Mouse (Mus musculus): ENCODE results near the gene Lhfpl2. TPM values are rescaled to one million over a fixed set of nuclear protein-coding genes. Genes with fewer than 3 reads are reported as not detected.

Lhfpl2 gene
- polyA plus RNA-seq, 1 experiment from 2014 or later: 18.5 TPM

DNA sequence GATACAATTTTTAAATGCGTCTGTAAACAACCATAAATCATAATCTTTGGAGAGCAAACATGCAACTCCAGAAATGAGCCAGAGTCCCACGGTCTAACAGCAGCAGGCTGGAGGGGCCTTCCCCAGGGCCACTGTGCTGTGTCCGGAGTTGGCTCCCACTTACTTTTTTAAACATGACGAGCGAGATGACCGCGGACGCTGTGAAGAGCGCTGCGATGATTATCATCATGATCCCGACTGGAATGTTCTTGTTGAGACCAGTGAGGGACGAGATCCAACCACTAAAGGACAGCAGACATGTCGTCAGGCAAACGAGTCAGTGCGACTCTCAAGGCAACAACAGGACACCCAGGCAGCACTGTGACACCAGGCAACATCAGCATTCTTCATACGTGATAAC, 150.4 kb downstream of the Lhfpl2 start:
- no peaks in the 10 kb centered on the region for H3K4me1 ChIP-seq (ENCODE audit: control insufficient read depth, insufficient read depth, low read length)
- no peak overlapping the region for H3K27ac ChIP-seq (ENCODE audit: low read depth, low read length)
- no peaks in the 10 kb centered on the region for H3K27me3 ChIP-seq (ENCODE audit: control insufficient read depth, insufficient read depth, low read length)
- no peak overlapping the region for H3K9ac ChIP-seq (ENCODE audit: low read depth, low read length)
- no peaks in the 10 kb centered on the region; the same call in 1 of the 2 replicates for H3K9me3 ChIP-seq (replicated peaks; ENCODE audit: control insufficient read depth, low read length)
- ATAC-seq (replicated peaks; ENCODE audit: insufficient number of reproducible peaks, low FRiP score, low TSS enrichment): no peak
- H3K36me3 ChIP-seq (ENCODE audit: control insufficient read depth, insufficient read depth, low read length): peaks cover 2% of the 10 kb centered on the region
- 90% methylated on average over 16 of the region's 16 CpGs for WGBS (ENCODE audit: insufficient replicate concordance)
- H3K4me3 ChIP-seq (ENCODE audit: low read depth, low read length): no peak overlapping the region
- no peak overlapping the region for H3K4me2 ChIP-seq

- no peak for ATAC-seq (replicated peaks; ENCODE audit: insufficient number of reproducible peaks, low FRiP score, low TSS enrichment)
Observed at GRCm38 (mm10) chr13:94208892-94209291, 151.3 kb downstream of the Lhfpl2 start.

DNA sequence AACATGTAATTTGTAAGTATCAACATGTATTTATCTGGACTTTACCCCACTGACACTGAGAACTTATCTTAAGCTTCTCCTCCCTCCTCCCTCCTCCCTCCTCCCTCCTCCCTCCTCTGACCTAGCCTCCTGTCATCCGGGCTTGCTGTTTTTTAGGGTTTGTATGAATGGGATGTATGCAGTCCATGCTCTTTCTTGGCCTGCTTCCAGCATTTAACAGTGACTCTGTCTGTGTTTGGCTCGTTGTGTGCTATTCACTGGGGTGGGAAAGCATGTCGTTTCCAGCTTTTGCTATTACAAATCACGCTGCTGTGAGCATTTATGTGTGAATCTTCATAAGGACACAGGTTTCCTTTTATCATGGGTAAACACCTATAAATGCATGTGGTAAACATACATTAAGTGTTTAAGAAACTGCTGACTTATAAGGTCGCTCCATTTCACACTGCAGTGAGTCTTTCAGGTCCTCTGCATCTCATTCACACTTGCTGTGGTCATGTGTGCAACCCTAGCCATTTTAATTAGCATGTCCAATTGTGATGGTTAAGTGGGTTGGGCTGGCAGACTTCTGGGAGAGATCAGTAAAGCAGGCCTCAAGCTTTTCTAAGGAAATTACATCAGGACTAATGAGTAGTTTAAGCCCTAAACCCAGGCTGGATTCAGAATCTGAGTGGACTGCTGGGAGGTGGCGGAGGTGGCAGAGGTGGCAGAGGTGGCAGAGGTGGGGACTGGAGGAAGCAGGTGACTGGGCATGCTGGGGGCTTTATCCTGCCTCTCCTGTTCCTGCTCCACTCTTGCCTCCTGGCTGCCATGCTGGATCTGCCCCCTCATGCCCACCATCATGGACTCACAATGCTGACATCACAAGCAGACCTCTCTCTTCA, 153.9 kb downstream of the Lhfpl2 start:
- H3K4me1 ChIP-seq (ENCODE audit: control insufficient read depth, insufficient read depth, low read length): no peaks in the 10 kb centered on the region
- no peak for ATAC-seq (replicated peaks; ENCODE audit: insufficient number of reproducible peaks, low FRiP score, low TSS enrichment)
- H3K36me3 ChIP-seq (ENCODE audit: control insufficient read depth, insufficient read depth, low read length): peaks cover 2% of the 10 kb centered on the region
- 61% methylated on average over 6 of the region's 6 CpGs for WGBS (ENCODE audit: insufficient replicate concordance)
- no peaks in the 10 kb centered on the region; the same call in 1 of the 2 replicates for H3K9me3 ChIP-seq (replicated peaks; ENCODE audit: control insufficient read depth, low read length)
- H3K27me3 ChIP-seq (ENCODE audit: control insufficient read depth, insufficient read depth, low read length): no peaks in the 10 kb centered on the region
- no peak overlapping the region for H3K4me3 ChIP-seq (ENCODE audit: low read depth, low read length)
- no peak overlapping the region for H3K4me2 ChIP-seq
- no peak overlapping the region for H3K9ac ChIP-seq (ENCODE audit: low read depth, low read length)
- H3K27ac ChIP-seq (ENCODE audit: low read depth, low read length): no peak overlapping the region

More at GRCm38 (mm10) chr13:94208892-94209291, 151.3 kb downstream of the Lhfpl2 start:
- no peak overlapping the region for H3K4me3 ChIP-seq (ENCODE audit: low read depth, low read length)
- H3K4me2 ChIP-seq: no peak overlapping the region
- no peak overlapping the region for H3K27ac ChIP-seq (ENCODE audit: low read depth, low read length)
- no peaks in the 10 kb centered on the region; the same call in 1 of the 2 replicates for H3K9me3 ChIP-seq (replicated peaks; ENCODE audit: control insufficient read depth, low read length)
- H3K36me3 ChIP-seq (ENCODE audit: control insufficient read depth, insufficient read depth, low read length): peaks cover 2% of the 10 kb centered on the region
- H3K9ac ChIP-seq (ENCODE audit: low read depth, low read length): no peak overlapping the region
- no peaks in the 10 kb centered on the region for H3K4me1 ChIP-seq (ENCODE audit: control insufficient read depth, insufficient read depth, low read length)
- no peaks in the 10 kb centered on the region for H3K27me3 ChIP-seq (ENCODE audit: control insufficient read depth, insufficient read depth, low read length)

- H3K27ac ChIP-seq (ENCODE audit: low read depth, low read length): no peak overlapping the region
- H3K36me3 ChIP-seq (ENCODE audit: control insufficient read depth, insufficient read depth, low read length): peaks cover 2% of the 10 kb centered on the region
- no peak overlapping the region for H3K9ac ChIP-seq (ENCODE audit: low read depth, low read length)
- WGBS (ENCODE audit: insufficient replicate concordance): 94% methylated on average over 2 of the region's 2 CpGs
- H3K4me2 ChIP-seq: no peak overlapping the region
- no peak overlapping the region for H3K4me3 ChIP-seq (ENCODE audit: low read depth, low read length)
- H3K27me3 ChIP-seq (ENCODE audit: control insufficient read depth, insufficient read depth, low read length): no peaks in the 10 kb centered on the region
- H3K9me3 ChIP-seq (replicated peaks; ENCODE audit: control insufficient read depth, low read length): no peaks in the 10 kb centered on the region; the same call in 1 of the 2 replicates
- no peaks in the 10 kb centered on the region for H3K4me1 ChIP-seq (ENCODE audit: control insufficient read depth, insufficient read depth, low read length)
- ATAC-seq (replicated peaks; ENCODE audit: insufficient number of reproducible peaks, low FRiP score, low TSS enrichment): no peak
Observed at GRCm38 (mm10) chr13:94212179-94212578, 154.6 kb downstream of the Lhfpl2 start.

DNA sequence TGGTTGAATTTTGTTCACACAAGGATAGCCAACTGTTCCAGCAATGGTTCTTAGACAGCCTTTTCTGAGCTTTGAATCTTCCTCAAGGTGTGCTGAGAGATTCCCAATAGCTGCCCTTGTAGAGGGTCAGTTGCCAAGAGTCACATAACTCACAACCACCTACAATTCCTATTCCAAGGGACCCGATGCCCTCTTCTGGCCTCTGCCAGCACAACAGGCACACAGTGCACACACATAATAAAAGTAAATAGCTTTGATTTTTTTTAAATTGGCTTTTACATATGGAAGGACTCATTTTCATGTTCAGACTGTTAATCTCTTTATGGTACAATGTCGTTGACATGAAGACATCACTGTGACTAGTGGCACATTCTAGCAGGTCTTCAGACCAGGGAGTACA, 155.1 kb downstream of the Lhfpl2 start:
- Histone ChIP-seq H3K9ac (ENCODE audit: low read depth, low read length) (no peak overlapping the region), H3K4me2 (no peak overlapping the region), H3K4me3 (ENCODE audit: low read depth, low read length) (no peak overlapping the region), H3K4me1 (ENCODE audit: control insufficient read depth, insufficient read depth, low read length) (no peaks in the 10 kb centered on the region), H3K36me3 (ENCODE audit: control insufficient read depth, insufficient read depth, low read length) (peaks cover 2% of the 10 kb centered on the region), H3K27ac (ENCODE audit: low read depth, low read length) (no peak overlapping the region), H3K27me3 (ENCODE audit: control insufficient read depth, insufficient read depth, low read length) (no peaks in the 10 kb centered on the region), H3K9me3 (replicated peaks; ENCODE audit: control insufficient read depth, low read length) (no peaks in the 10 kb centered on the region; the same call in 1 of the 2 replicates)
- no peak for ATAC-seq (replicated peaks; ENCODE audit: insufficient number of reproducible peaks, low FRiP score, low TSS enrichment)
- 73% methylated on average over 2 of the region's 2 CpGs for WGBS (ENCODE audit: insufficient replicate concordance)

- H3K4me1 ChIP-seq (ENCODE audit: control insufficient read depth, insufficient read depth, low read length): no peaks in the 10 kb centered on the region
- no peak overlapping the region for H3K9ac ChIP-seq (ENCODE audit: low read depth, low read length)
- H3K4me2 ChIP-seq: no peak overlapping the region
- no peaks in the 10 kb centered on the region for H3K36me3 ChIP-seq (ENCODE audit: control insufficient read depth, insufficient read depth, low read length)
- H3K27me3 ChIP-seq (ENCODE audit: control insufficient read depth, insufficient read depth, low read length): no peaks in the 10 kb centered on the region
- no peak for ATAC-seq (replicated peaks; ENCODE audit: insufficient number of reproducible peaks, low FRiP score, low TSS enrichment)
- 84% methylated on average over 14 of the region's 14 CpGs for WGBS (ENCODE audit: insufficient replicate concordance)
- no peak overlapping the region for H3K4me3 ChIP-seq (ENCODE audit: low read depth, low read length)
- no peaks in the 10 kb centered on the region for H3K9me3 ChIP-seq (replicated peaks; ENCODE audit: control insufficient read depth, low read length)
- no peak overlapping the region for H3K27ac ChIP-seq (ENCODE audit: low read depth, low read length)
Observed at GRCm38 (mm10) chr13:94223609-94224008, 166.0 kb downstream of the Lhfpl2 start.

- no peaks in the 10 kb centered on the region for H3K4me1 ChIP-seq (ENCODE audit: control insufficient read depth, insufficient read depth, low read length)
- no peaks in the 10 kb centered on the region for H3K9me3 ChIP-seq (replicated peaks; ENCODE audit: control insufficient read depth, low read length)
- no peak for ATAC-seq (replicated peaks; ENCODE audit: insufficient number of reproducible peaks, low FRiP score, low TSS enrichment)
- H3K9ac ChIP-seq (ENCODE audit: low read depth, low read length): no peak overlapping the region
- H3K4me2 ChIP-seq: no peak overlapping the region
- 92% methylated on average over 38 of the region's 38 CpGs for WGBS (ENCODE audit: insufficient replicate concordance)
- H3K27ac ChIP-seq (ENCODE audit: low read depth, low read length): no peak overlapping the region
- no peaks in the 10 kb centered on the region for H3K27me3 ChIP-seq (ENCODE audit: control insufficient read depth, insufficient read depth, low read length)
- no peaks in the 10 kb centered on the region for H3K36me3 ChIP-seq (ENCODE audit: control insufficient read depth, insufficient read depth, low read length)
- no peak overlapping the region for H3K4me3 ChIP-seq (ENCODE audit: low read depth, low read length)
Observed at GRCm38 (mm10) chr13:94224717-94225705, 167.4 kb downstream of the Lhfpl2 start.

DNA sequence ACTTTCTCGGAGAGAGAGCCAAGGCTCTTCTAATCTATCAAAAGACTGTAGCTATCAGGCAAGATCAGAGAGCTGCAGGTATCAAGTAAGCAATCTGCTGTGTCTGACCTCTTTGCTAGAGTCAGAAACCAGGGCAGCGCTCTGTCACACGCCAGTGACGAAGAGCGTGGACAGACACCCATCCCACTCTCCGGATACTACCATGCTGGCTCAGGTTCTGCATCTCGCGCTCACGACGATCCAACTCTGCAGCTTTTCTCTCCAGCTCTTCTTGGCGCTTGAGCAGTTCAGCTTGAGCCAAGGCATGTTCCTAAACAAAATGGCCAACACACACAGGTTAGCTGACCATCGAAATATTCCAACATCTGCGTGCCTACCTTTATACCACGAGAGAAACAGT, 174.3 kb downstream of the Lhfpl2 start:
- no peaks in the 10 kb centered on the region for H3K27me3 ChIP-seq (ENCODE audit: control insufficient read depth, insufficient read depth, low read length)
- no peaks in the 10 kb centered on the region for H3K9me3 ChIP-seq (replicated peaks; ENCODE audit: control insufficient read depth, low read length)
- WGBS (ENCODE audit: insufficient replicate concordance): 79% methylated on average over 14 of the region's 14 CpGs
- H3K9ac ChIP-seq (ENCODE audit: low read depth, low read length): no peak overlapping the region
- no peaks in the 10 kb centered on the region for H3K36me3 ChIP-seq (ENCODE audit: control insufficient read depth, insufficient read depth, low read length)
- ATAC-seq (replicated peaks; ENCODE audit: insufficient number of reproducible peaks, low FRiP score, low TSS enrichment): no peak
- H3K4me1 ChIP-seq (ENCODE audit: control insufficient read depth, insufficient read depth, low read length): no peaks in the 10 kb centered on the region
- no peak overlapping the region for H3K4me2 ChIP-seq
- no peak overlapping the region for H3K27ac ChIP-seq (ENCODE audit: low read depth, low read length)
- no peak overlapping the region for H3K4me3 ChIP-seq (ENCODE audit: low read depth, low read length)
